Mouse (Mus musculus): Measurements from ENCODE around the gene Faap100. TPM values are rescaled to one million over a fixed set of nuclear protein-coding genes. Genes with fewer than 3 reads are reported as not detected.

The Faap100 gene
- polyA plus RNA-seq, 1 experiment = 13.2 TPM

DNA sequence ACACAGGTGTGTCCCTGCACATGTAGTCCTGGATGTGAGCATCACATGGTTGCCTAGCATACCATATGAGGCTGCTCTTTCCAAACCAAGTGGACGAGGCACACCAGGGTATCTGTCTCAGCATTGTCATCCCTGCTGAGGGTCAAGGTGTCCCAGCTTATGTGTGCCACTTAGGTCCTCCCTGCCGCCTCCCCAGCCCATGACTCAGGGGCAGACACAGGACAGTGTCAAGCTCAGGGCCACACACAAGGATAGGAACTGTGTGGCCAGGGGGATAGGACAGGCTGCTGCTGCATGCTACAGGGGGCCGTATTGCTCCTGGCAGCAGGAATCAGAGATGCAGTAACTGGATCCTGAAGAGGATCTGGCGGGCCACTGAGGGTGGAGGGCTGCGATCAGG lies 17.8 kb downstream of the Faap100 start:
- no peak overlapping the region for H3K27ac ChIP-seq (ENCODE audit: insufficient read depth, low read length)
- no peaks in the 10 kb centered on the region for H3K9me3 ChIP-seq (replicated peaks; ENCODE audit: control insufficient read depth, insufficient read depth, low read length, poor library complexity, severe bottlenecking)
- H3K4me1 ChIP-seq (ENCODE audit: control insufficient read depth, insufficient read depth, low read length) = peaks cover 1% of the 10 kb centered on the region
- no peak overlapping the region for H3K9ac ChIP-seq (ENCODE audit: low read depth, poor library complexity, severe bottlenecking)
- no peak overlapping the region for H3K4me3 ChIP-seq (ENCODE audit: low read depth, low read length)
- H3K27me3 ChIP-seq (ENCODE audit: control insufficient read depth, insufficient read depth, low read length, poor library complexity, severe bottlenecking) = no peaks in the 10 kb centered on the region
- TF ChIP-seq CTCF (IDR thresholded peaks at IDR 0.05; ENCODE audit: low read depth, low read length) = no peak
- TF ChIP-seq POLR2A (IDR thresholded peaks at IDR 0.05; ENCODE audit: insufficient read depth, low read length) = no peak
- no peak for TF ChIP-seq EP300 (IDR thresholded peaks at IDR 0.05; ENCODE audit: insufficient read depth, low read depth, low read length)
- no peaks in the 10 kb centered on the region for H3K36me3 ChIP-seq (ENCODE audit: control insufficient read depth, insufficient read depth, low read length, poor library complexity, severe bottlenecking)

DNA sequence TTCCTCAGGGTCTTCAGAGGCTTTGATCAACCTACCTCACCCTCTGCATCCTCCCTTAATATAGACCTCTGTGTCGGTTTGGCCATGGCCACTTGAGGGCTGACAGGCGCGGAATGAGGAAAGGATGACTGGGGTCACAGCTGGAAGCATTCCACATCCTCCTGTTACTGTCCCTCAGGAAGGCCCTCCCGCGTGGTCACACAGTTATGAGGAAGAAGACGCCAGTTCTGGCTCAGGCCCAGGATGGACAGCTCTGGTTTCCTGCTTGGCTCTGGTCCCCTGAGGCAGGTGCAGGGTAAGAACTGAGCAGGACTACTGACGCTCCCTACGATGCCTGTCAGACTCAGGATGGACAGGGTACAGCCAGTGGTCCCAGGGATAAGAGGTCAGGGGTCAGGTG lies 18.5 kb downstream of the Faap100 start:
- Histone ChIP-seq H3K36me3 (ENCODE audit: control insufficient read depth, insufficient read depth, low read length, poor library complexity, severe bottlenecking) (no peaks in the 10 kb centered on the region), H3K4me3 (ENCODE audit: low read depth, low read length) (no peak overlapping the region), H3K4me1 (ENCODE audit: control insufficient read depth, insufficient read depth, low read length) (no peaks in the 10 kb centered on the region), H3K27me3 (ENCODE audit: control insufficient read depth, insufficient read depth, low read length, poor library complexity, severe bottlenecking) (no peaks in the 10 kb centered on the region), H3K9me3 (replicated peaks; ENCODE audit: control insufficient read depth, insufficient read depth, low read length, poor library complexity, severe bottlenecking) (no peaks in the 10 kb centered on the region), H3K9ac (ENCODE audit: low read depth, poor library complexity, severe bottlenecking) (no peak overlapping the region), H3K27ac (ENCODE audit: insufficient read depth, low read length) (no peak overlapping the region)
- TF ChIP-seq CTCF (IDR thresholded peaks at IDR 0.05; ENCODE audit: low read depth, low read length) = no peak
- no peak for TF ChIP-seq POLR2A (IDR thresholded peaks at IDR 0.05; ENCODE audit: insufficient read depth, low read length)
- no peak for TF ChIP-seq EP300 (IDR thresholded peaks at IDR 0.05; ENCODE audit: insufficient read depth, low read depth, low read length)

DNA sequence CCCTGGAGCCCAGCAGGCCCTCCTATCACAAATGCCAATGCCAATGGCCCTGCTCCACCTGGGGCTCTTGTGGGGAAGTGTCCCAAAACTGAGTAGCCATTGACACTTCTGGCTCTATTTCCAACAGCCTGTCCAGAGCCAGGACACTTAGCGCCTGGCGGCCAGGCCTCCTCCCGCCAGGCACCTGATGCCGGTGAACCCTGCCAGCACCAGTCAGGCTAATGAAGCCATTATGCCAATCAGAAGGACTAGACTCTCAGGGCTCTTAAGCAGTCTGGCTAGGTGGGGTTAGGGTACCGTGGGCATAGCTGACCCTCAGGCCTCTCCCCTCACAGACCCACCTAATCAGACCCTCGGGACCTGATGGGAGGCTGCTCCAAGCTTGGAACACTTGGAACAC lies 19.2 kb downstream of the Faap100 start:
- Histone ChIP-seq H3K9me3 (replicated peaks; ENCODE audit: control insufficient read depth, insufficient read depth, low read length, poor library complexity, severe bottlenecking) (no peaks in the 10 kb centered on the region), H3K9ac (ENCODE audit: low read depth, poor library complexity, severe bottlenecking) (no peak overlapping the region), H3K27me3 (ENCODE audit: control insufficient read depth, insufficient read depth, low read length, poor library complexity, severe bottlenecking) (no peaks in the 10 kb centered on the region), H3K4me3 (ENCODE audit: low read depth, low read length) (no peak overlapping the region), H3K36me3 (ENCODE audit: control insufficient read depth, insufficient read depth, low read length, poor library complexity, severe bottlenecking) (no peaks in the 10 kb centered on the region), H3K27ac (ENCODE audit: insufficient read depth, low read length) (no peak overlapping the region), H3K4me1 (ENCODE audit: control insufficient read depth, insufficient read depth, low read length) (no peaks in the 10 kb centered on the region)
- no peak for TF ChIP-seq CTCF (IDR thresholded peaks at IDR 0.05; ENCODE audit: low read depth, low read length)
- no peak for TF ChIP-seq EP300 (IDR thresholded peaks at IDR 0.05; ENCODE audit: insufficient read depth, low read depth, low read length)
- TF ChIP-seq POLR2A (IDR thresholded peaks at IDR 0.05; ENCODE audit: insufficient read depth, low read length) = no peak

DNA sequence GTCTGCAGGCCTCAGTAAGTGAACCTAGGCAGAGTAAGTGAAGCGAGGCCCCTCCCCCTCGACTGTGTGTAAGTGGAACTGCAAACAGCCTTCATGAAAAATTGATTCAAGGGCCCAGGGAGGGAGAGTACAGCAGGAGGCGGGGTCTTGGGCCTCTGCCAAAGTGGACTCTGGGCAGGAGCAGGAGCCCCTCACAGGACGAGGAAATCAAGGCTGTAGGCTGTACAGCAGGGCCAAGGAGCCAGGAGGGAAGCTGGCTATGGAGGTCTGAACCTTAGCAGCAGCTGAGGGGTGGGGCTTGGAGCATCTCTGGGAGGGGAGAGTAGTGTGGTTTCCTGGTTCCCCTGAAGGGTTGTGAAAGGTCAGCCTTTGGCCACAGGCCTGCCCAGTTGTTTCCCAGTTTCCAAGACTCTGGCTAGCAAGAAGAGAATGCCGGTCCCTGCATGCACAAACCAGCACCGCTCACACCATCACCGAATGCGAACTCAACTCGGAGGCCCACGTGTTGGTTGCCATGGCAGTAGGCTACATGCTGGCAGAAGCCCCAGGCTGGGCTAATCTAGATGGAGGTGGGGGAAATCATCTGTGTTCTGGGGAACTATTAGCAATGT lies 20.7 kb downstream of the Faap100 start:
- TF ChIP-seq CTCF (IDR thresholded peaks at IDR 0.05; ENCODE audit: low read depth, low read length) = no peak
- no peak for TF ChIP-seq EP300 (IDR thresholded peaks at IDR 0.05; ENCODE audit: insufficient read depth, low read depth, low read length)
- TF ChIP-seq POLR2A (IDR thresholded peaks at IDR 0.05; ENCODE audit: insufficient read depth, low read length) = no peak
- Histone ChIP-seq H3K9me3 (replicated peaks; ENCODE audit: control insufficient read depth, insufficient read depth, low read length, poor library complexity, severe bottlenecking) (no peaks in the 10 kb centered on the region), H3K4me1 (ENCODE audit: control insufficient read depth, insufficient read depth, low read length) (no peaks in the 10 kb centered on the region), H3K27ac (ENCODE audit: insufficient read depth, low read length) (no peak overlapping the region), H3K4me3 (ENCODE audit: low read depth, low read length) (no peak overlapping the region), H3K9ac (ENCODE audit: low read depth, poor library complexity, severe bottlenecking) (no peak overlapping the region), H3K36me3 (ENCODE audit: control insufficient read depth, insufficient read depth, low read length, poor library complexity, severe bottlenecking) (no peaks in the 10 kb centered on the region), H3K27me3 (ENCODE audit: control insufficient read depth, insufficient read depth, low read length, poor library complexity, severe bottlenecking) (no peaks in the 10 kb centered on the region)

DNA sequence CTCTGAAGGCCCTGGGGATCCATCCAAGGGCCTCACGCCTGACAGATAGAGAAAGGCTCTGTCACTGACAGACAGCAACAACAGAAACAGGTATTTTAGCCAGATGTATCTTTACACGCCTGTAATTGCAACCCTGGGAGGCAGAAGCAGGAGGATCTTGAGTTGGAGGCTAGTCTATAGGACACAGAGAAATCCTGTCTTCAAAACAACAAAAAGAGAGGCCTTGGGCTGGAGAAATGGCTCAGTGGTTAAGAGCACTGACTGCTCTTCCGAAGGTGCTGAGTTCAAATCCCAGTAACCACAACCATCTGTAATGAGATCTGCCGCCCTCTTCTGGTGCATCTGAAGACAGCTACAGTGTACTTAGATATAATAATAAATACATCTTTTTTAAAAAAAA lies 21.7 kb downstream of the Faap100 start:
- Histone ChIP-seq H3K9ac (ENCODE audit: low read depth, poor library complexity, severe bottlenecking) (no peak overlapping the region), H3K36me3 (ENCODE audit: control insufficient read depth, insufficient read depth, low read length, poor library complexity, severe bottlenecking) (no peaks in the 10 kb centered on the region), H3K27me3 (ENCODE audit: control insufficient read depth, insufficient read depth, low read length, poor library complexity, severe bottlenecking) (no peaks in the 10 kb centered on the region), H3K9me3 (replicated peaks; ENCODE audit: control insufficient read depth, insufficient read depth, low read length, poor library complexity, severe bottlenecking) (no peaks in the 10 kb centered on the region), H3K4me1 (ENCODE audit: control insufficient read depth, insufficient read depth, low read length) (no peaks in the 10 kb centered on the region), H3K4me3 (ENCODE audit: low read depth, low read length) (no peak overlapping the region), H3K27ac (ENCODE audit: insufficient read depth, low read length) (no peak overlapping the region)
- TF ChIP-seq POLR2A (IDR thresholded peaks at IDR 0.05; ENCODE audit: insufficient read depth, low read length) (no peak), CTCF (IDR thresholded peaks at IDR 0.05; ENCODE audit: low read depth, low read length) (no peak), EP300 (IDR thresholded peaks at IDR 0.05; ENCODE audit: insufficient read depth, low read depth, low read length) (no peak)

DNA sequence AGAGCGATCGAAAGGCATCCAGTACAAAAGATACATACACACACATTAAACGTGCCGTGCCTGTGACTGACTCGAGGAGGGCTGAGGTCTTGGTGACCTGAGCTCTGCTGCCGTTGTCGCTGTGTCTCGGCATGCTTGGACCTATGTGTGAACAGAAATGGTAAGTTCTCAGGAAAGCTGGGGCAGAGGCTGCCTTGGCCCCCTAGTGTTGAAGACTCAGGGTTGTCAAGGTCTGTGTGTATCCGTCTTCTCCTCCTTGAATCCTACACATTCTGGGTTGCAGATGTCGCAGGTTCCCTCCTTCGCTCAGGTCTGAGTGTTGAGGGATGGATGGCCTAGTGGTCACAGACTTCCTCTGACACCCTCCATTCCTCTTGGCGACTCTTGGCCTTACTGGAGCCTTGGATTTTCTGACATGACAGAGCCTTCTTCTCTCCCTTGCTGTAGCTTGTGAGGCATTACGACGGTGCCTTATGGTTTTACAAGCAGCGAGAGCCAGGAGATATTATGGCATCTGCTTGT lies 22.2 kb downstream of the Faap100 start:
- no peaks in the 10 kb centered on the region for H3K27me3 ChIP-seq (ENCODE audit: control insufficient read depth, insufficient read depth, low read length, poor library complexity, severe bottlenecking)
- no peak overlapping the region for H3K4me3 ChIP-seq (ENCODE audit: low read depth, low read length)
- H3K9me3 ChIP-seq (replicated peaks; ENCODE audit: control insufficient read depth, insufficient read depth, low read length, poor library complexity, severe bottlenecking) = no peaks in the 10 kb centered on the region
- no peaks in the 10 kb centered on the region for H3K36me3 ChIP-seq (ENCODE audit: control insufficient read depth, insufficient read depth, low read length, poor library complexity, severe bottlenecking)
- TF ChIP-seq EP300 (IDR thresholded peaks at IDR 0.05; ENCODE audit: insufficient read depth, low read depth, low read length) (no peak), POLR2A (IDR thresholded peaks at IDR 0.05; ENCODE audit: insufficient read depth, low read length) (no peak), CTCF (IDR thresholded peaks at IDR 0.05; ENCODE audit: low read depth, low read length) (no peak)
- H3K9ac ChIP-seq (ENCODE audit: low read depth, poor library complexity, severe bottlenecking) = no peak overlapping the region
- H3K27ac ChIP-seq (ENCODE audit: insufficient read depth, low read length) = no peak overlapping the region
- H3K4me1 ChIP-seq (ENCODE audit: control insufficient read depth, insufficient read depth, low read length) = no peaks in the 10 kb centered on the region

Measured in ES-Bruce4 (cell line).